Mouse (Mus musculus): Measurements from ENCODE around the gene Bmyc.

DNA sequence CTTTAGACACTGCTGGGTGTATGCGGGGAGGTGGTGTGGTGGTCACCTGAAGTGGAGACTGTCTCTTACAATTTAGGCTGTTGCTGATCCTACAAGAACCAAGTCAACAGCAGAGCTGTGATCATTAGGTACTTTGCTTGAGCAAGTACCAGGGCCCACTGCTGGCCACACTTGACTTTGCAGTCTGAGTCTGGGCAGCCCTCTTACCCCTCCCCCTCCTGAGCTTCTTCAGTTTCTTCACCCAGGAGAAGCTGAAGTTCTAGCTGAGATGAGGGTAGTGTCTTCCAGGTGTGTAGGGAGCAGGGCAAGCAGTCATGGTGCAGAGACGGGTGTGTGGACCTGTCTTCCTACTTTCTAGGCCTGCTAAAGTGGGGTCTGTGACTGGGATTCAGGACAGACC, 1.6 kb downstream of the Bmyc start:
- TF ChIP-seq CTCF (IDR thresholded peaks at IDR 0.05; ENCODE audit: low read depth, low read length) (no peak), POLR2A (IDR thresholded peaks at IDR 0.05; ENCODE audit: insufficient read depth, low read length) (no peak), EP300 (IDR thresholded peaks at IDR 0.05; ENCODE audit: insufficient read depth, low read depth, low read length) (no peak)
